8 mouse cellular contexts compared by ENCODE assay signal in the genomic region with DNA sequence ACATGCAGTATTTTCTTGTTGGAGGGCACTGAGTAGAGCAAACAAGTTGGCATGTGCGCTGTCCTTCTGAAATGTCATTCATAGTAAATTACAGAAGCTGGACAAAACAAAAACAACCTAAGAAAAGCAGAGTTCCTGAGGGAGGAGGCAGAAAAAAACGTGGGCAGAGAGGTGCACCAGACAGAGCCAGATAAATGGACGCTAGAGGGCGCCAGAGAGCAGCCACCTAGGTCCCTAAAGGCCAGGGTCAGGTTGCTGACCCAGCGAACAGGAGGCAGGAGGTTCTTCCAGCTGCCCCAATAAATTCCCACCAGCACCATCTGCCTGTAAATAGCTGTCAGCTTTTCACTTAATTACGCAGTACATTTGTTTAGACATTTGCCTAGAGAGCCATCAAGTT.
DNase-seq lines count a peak whose midpoint lies in the region; ATAC-seq and TF ChIP-seq lines count a peak whose summit lies in the region.
"Had no signal": no experiment of that assay in that cellular context is flagged by ENCODE, and none has a peak within 500 bp of the region (broad histone marks: within the 10 kb centered on the region; RNA-seq: fewer than 3 reads in every experiment).

No protein-coding gene starts in this region.

- peaks cover 52% of the 10 kb centered on the region for H3K9me3 ChIP-seq in G1E (replicated peaks)
- H3K9me3 ChIP-seq: midbrain, embryonic 12.5 days had no signal

- no peak for ATAC-seq in G1E (ENCODE audit: extremely low read depth, insufficient number of reproducible peaks, low FRiP score, poor library complexity, severe bottlenecking)

- H3K4me3 ChIP-seq in C2C12 (ENCODE audit: insufficient read depth, poor library complexity, severe bottlenecking) (no peak overlapping the region), G1E (ENCODE audit: low read depth, low read length) (no peak overlapping the region)
- H3K4me3 ChIP-seq: midbrain, embryonic 12.5 days had no signal

- H3K27me3 ChIP-seq in C2C12 (ENCODE audit: control insufficient read depth, insufficient read depth, insufficient read length) (no peaks in the 10 kb centered on the region), G1E (ENCODE audit: insufficient read depth, low read length) (no peaks in the 10 kb centered on the region)
- H3K27me3 ChIP-seq: midbrain, embryonic 12.5 days had no signal

- H3K4me1 ChIP-seq in G1E (ENCODE audit: insufficient read depth, low read depth, low read length), result no peaks in the 10 kb centered on the region
- H3K4me1 ChIP-seq: midbrain, embryonic 12.5 days had no signal

- H3K79me2 ChIP-seq in C2C12 (ENCODE audit: control insufficient read depth, insufficient read depth), result no peaks in the 10 kb centered on the region

- DNase-seq in layer of hippocampus, adult 11-12 months (ENCODE audit: low spot score), result peak; percentile 14
- DNase-seq in layer of hippocampus, adult 8-10 months (ENCODE audit: low spot score in 2 of 2), result no peak
- DNase-seq in G1E (ENCODE audit: low spot score), result no peak
- DNase-seq in cerebellum, postnatal 10 days, result peak; percentile 76 to 81
- peak; percentile 52 to 84 for DNase-seq in kidney, postnatal 36 days
- peak; percentile 19 for DNase-seq in retina, postnatal 7 days (ENCODE audit: low read depth, low spot score)

- no peaks in the 10 kb centered on the region for H3K79me3 ChIP-seq in C2C12 (ENCODE audit: low read depth)

- TF ChIP-seq CTCF in C2C12 (IDR thresholded peaks at IDR 0.05; ENCODE audit: control insufficient read depth, insufficient read depth, insufficient read length) (peak; percentile 11), G1E (IDR thresholded peaks at IDR 0.05; ENCODE audit: low read depth, low read length) (0 out of 2 replicates have a peak, but pooled peaks have one; percentile 13)

- H3K36me3 ChIP-seq in C2C12 (ENCODE audit: control insufficient read depth, insufficient read depth) (no peaks in the 10 kb centered on the region), G1E (replicated peaks) (no peaks in the 10 kb centered on the region)
- H3K36me3 ChIP-seq: midbrain, embryonic 12.5 days had no signal

- no peak overlapping the region for H3ac ChIP-seq in C2C12 (ENCODE audit: control insufficient read depth, insufficient read length, low read depth)

TF ChIP-seq in C2C12, 6 proteins besides CTCF, POLR2A, EP300 and RAD21:
- TF ChIP-seq CEBPB (IDR thresholded peaks at IDR 0.05; ENCODE audit: low read depth) (no peak), MYOG (IDR thresholded peaks at IDR 0.05; ENCODE audit: control insufficient read depth, extremely low read depth, insufficient read length) (no peak), MYOD1 (IDR thresholded peaks at IDR 0.05; ENCODE audit: control insufficient read depth, insufficient read length, low read depth) (no peak), MAX (IDR thresholded peaks at IDR 0.05) (no peak), USF1 (IDR thresholded peaks at IDR 0.05; ENCODE audit: low read depth) (no peak), FOSL1 (IDR thresholded peaks at IDR 0.05; ENCODE audit: insufficient read depth, low read length, poor library complexity, severe bottlenecking) (no peak)

Comparison
In these comparisons a context has a peak if more than half of its experiments do, and no peak if none do; other contexts are left out.
1. DNase-seq: peak in layer of hippocampus, adult 11-12 months (single experiment), cerebellum, postnatal 10 days (2 of 2), kidney, postnatal 36 days (2 of 2) and retina, postnatal 7 days (single experiment); none in layer of hippocampus, adult 8-10 months (0 of 2) and G1E (single experiment).